Mouse (Mus musculus): ENCODE measurements around the gene Usp49. TPM values are rescaled to one million over a fixed set of nuclear protein-coding genes. Genes with fewer than 3 reads are reported as not detected.

Usp49 gene
- polyA plus RNA-seq (2015; fragmentation: Illumina TruSeq; extraction: RNeasy Lipid Tissue Mini Kit (QIAGEN cat#74804); ENCODE audit: low read depth, low replicate concordance): 6.8 TPM

DNA sequence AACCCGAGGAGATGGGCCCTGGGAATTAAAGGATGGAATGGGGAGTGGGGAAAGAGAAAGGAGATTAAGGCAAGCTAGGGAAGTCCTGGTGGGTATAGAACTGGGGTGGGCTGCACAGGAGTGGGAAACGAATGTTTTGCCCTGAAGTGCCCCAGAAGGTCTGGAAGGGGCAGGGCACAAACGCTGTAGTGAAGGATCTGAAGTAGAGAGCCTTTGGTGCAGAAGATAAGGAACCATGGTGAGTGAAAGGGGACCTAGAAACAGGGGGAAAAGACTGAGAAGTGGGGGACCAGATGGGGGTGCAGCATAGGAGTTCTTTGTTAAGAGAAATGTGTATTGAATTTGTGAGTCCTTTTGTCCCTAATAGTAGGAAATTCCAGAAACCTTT lies at the start of gene Usp49:
Gene Usp49, plus strand, starts transcription at position 13 of the 388 bp plus-strand sequence.

GRCm38 (mm10) chr17:47610849-47611660 lies 19.4 kb upstream of the Usp49 start, which contains the start of the genes Bysl, Med20 and Gm20517:
Gene Bysl, minus strand, starts transcription at chr17:47611492.
Gene Med20, plus strand, starts transcription at chr17:47611582.
Gene Gm20517, plus strand, starts transcription at chr17:47611589.

DNA sequence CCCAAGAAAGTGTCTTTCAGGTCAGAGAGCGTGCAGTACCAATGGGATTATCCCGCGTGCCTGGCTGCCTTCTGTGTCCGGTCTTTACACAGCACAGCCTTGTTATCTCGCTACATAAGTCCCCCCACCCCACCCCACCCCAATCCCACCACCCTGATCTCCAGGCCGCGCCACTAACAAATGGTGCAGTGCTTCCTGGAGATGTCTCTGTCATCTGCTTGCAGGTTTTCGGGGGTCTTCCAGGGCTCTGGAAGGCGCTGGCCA lies 57.8 kb downstream of the Usp49 start, which contains the start of gene Tomm6:
Gene Tomm6, minus strand, starts transcription at position 43 of the 264 bp plus-strand sequence.

DNA sequence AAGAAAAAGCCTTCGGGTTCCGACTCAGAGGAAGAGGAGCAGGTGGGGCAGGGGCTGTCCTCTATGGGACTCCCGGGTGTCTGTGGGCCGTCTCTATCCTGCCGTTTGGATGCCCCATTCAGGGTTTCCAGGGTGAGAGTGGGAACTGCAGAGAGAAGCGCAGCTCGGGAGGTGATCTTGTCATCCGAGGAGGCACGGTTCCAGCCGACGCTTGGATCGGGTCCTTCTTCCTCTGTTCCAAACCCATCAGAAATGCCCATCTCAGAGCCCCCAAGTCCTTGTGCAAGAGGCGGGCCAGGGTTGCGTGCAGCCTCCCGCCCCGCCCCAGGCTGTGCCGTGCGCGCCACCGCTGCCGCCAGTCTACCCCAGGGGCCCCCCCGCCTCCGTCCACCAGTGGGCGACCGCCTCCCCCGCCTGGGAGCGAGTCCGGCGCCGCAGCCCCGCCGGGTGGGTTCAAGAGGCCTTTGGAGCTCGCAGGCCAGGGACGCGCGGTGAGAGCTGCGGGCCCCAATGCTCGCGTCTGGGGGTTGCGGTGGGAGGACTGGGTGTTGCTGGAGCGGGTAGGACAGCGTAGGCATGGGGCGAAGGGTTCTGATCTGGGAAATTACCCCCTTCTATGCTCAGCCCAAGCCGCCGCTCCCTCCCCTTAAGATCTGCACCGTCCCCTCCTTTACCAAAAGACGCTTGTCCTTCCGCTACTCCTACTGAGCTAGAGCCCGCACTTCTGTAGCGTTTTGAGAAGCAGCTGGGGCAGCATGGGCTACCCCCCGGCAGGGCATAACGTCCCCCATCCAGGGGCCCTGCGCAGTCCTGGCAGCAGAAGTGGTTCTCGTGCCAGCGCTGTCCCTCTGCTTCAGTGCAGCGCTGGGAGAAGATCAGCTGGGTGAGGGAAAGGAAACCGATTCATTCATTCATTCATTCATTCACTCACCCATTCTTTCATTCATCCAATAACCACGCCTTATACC lies 58.4 kb downstream of the Usp49 start, which contains the start of gene Frs3:
Gene Frs3, plus strand, starts transcription at position 423 of the 968 bp plus-strand sequence.

GRCm38 (mm10) chr17:47694442-47694502 lies 63.8 kb downstream of the Usp49 start, which contains the start of gene Gm21981:
Gene Gm21981, minus strand, starts transcription at chr17:47694455.

DNA sequence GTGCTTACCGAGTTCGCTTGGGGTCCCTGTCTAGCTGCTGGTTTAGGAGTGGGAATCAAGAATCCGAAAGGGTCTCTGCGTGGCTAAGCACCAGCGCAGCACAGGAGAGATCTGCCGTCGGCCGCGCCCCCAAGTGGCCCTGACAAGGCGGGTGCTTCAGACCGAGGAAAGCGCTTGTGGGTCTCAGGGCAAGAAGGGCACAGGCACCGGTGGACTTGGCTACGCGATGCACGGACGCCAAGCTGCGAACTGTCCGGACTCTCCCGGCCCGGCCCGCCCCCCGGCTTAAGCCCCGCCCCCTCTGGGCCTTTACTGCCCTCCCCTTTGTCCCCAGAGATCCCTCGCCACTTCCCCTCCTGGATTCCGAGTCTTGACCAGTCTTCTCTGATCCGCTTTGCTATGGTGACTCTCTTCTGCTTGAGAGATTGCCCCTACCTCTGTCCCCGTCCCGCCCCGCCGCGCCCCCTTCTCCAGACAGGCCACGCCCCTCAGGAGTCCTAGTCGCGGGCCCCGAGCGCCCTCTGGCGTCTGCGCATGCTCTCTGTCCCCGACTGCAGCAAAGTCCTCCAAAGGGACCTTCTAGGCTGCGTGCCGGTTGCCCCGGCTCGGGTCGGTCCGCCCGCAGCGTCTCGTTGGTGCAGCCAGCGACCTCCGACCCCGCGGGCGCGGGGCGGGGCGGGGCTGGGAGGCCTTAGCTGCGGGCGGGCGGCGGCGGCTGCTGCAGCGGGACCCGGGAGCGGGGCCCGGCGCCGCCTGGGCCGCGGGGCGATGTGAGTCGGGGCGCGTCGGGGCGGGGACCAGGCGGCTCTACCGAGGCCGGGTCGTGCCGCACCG lies 64.2 kb downstream of the Usp49 start, which contains the start of gene Prickle4:
Gene Prickle4, minus strand, starts transcription at position 234 of the 834 bp plus-strand sequence.

DNA sequence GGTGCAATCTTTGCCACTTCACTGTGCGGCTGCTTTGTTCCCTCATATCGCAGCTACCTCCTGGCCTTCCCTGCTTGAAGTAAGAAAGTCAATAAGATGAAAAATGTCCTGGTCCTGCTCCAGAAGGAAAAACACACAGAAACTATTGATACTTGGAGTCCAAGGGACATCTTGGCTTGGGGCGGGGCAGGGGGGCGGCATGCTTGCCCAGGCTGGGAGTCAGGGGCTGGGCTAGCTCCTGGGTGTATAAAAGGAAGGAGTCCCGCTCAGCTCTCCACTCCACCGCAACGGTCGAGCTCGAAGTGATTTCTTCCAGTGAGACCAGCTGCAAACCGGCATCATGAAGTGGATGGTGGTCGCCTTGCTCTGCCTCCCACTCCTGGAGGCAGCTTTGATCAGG lies 96.1 kb downstream of the Usp49 start, which contains the start of gene Pgc:
Gene Pgc, plus strand, starts transcription at position 277 of the 400 bp plus-strand sequence.

Other genes starting within 250 kb of the Usp49 start
- gene Guca1b, start 245.3 kb upstream of the Usp49 start, polyA plus RNA-seq (2015; fragmentation: Illumina TruSeq; extraction: RNeasy Lipid Tissue Mini Kit (QIAGEN cat#74804); ENCODE audit: low read depth, low replicate concordance): 0.62 TPM
- not detected for gene Guca1a, start 230.1 kb upstream of the Usp49 start, polyA plus RNA-seq (2015; fragmentation: Illumina TruSeq; extraction: RNeasy Lipid Tissue Mini Kit (QIAGEN cat#74804); ENCODE audit: low read depth, low replicate concordance)
- 0.25 TPM for gene AI661453, start 194.1 kb upstream of the Usp49 start, polyA plus RNA-seq (2015; fragmentation: Illumina TruSeq; extraction: RNeasy Lipid Tissue Mini Kit (QIAGEN cat#74804); ENCODE audit: low read depth, low replicate concordance)
- gene 1700001C19Rik, start 193.3 kb upstream of the Usp49 start, polyA plus RNA-seq (2015; fragmentation: Illumina TruSeq; extraction: RNeasy Lipid Tissue Mini Kit (QIAGEN cat#74804); ENCODE audit: low read depth, low replicate concordance): not detected
- 21.7 TPM for gene Taf8, start 128.4 kb upstream of the Usp49 start, polyA plus RNA-seq (2015; fragmentation: Illumina TruSeq; extraction: RNeasy Lipid Tissue Mini Kit (QIAGEN cat#74804); ENCODE audit: low read depth, low replicate concordance)
- 23.5 TPM for gene Ccnd3, start 125.6 kb upstream of the Usp49 start, polyA plus RNA-seq (2015; fragmentation: Illumina TruSeq; extraction: RNeasy Lipid Tissue Mini Kit (QIAGEN cat#74804); ENCODE audit: low read depth, low replicate concordance)
- gene Bysl, start 19.2 kb upstream of the Usp49 start, polyA plus RNA-seq (2015; fragmentation: Illumina TruSeq; extraction: RNeasy Lipid Tissue Mini Kit (QIAGEN cat#74804); ENCODE audit: low read depth, low replicate concordance): 16.8 TPM
- 24.9 TPM for gene Med20, start 19.1 kb upstream of the Usp49 start, polyA plus RNA-seq (2015; fragmentation: Illumina TruSeq; extraction: RNeasy Lipid Tissue Mini Kit (QIAGEN cat#74804); ENCODE audit: low read depth, low replicate concordance)
- gene Gm20517, start 19.1 kb upstream of the Usp49 start, polyA plus RNA-seq (2015; fragmentation: Illumina TruSeq; extraction: RNeasy Lipid Tissue Mini Kit (QIAGEN cat#74804); ENCODE audit: low read depth, low replicate concordance): 3.6 TPM
- gene Tomm6, start 57.7 kb downstream of the Usp49 start, polyA plus RNA-seq (2015; fragmentation: Illumina TruSeq; extraction: RNeasy Lipid Tissue Mini Kit (QIAGEN cat#74804); ENCODE audit: low read depth, low replicate concordance): 192 TPM
- 27.7 TPM for gene Frs3, start 58.3 kb downstream of the Usp49 start, polyA plus RNA-seq (2015; fragmentation: Illumina TruSeq; extraction: RNeasy Lipid Tissue Mini Kit (QIAGEN cat#74804); ENCODE audit: low read depth, low replicate concordance)
- gene Gm21981, start 63.8 kb downstream of the Usp49 start, polyA plus RNA-seq (2015; fragmentation: Illumina TruSeq; extraction: RNeasy Lipid Tissue Mini Kit (QIAGEN cat#74804); ENCODE audit: low read depth, low replicate concordance): 6.6 TPM
- 0.86 TPM for gene Prickle4, start 64.0 kb downstream of the Usp49 start, polyA plus RNA-seq (2015; fragmentation: Illumina TruSeq; extraction: RNeasy Lipid Tissue Mini Kit (QIAGEN cat#74804); ENCODE audit: low read depth, low replicate concordance)
- not detected for gene Pgc, start 96.2 kb downstream of the Usp49 start, polyA plus RNA-seq (2015; fragmentation: Illumina TruSeq; extraction: RNeasy Lipid Tissue Mini Kit (QIAGEN cat#74804); ENCODE audit: low read depth, low replicate concordance)
- 11.9 TPM for gene Tfeb, start 106.3 kb downstream of the Usp49 start, polyA plus RNA-seq (2015; fragmentation: Illumina TruSeq; extraction: RNeasy Lipid Tissue Mini Kit (QIAGEN cat#74804); ENCODE audit: low read depth, low replicate concordance)
- 1.1 TPM for gene Mdfi, start 204.0 kb downstream of the Usp49 start, polyA plus RNA-seq (2015; fragmentation: Illumina TruSeq; extraction: RNeasy Lipid Tissue Mini Kit (QIAGEN cat#74804); ENCODE audit: low read depth, low replicate concordance)